Mouse (Mus musculus): ENCODE measurements around the gene Znrf1. TPM values are rescaled to one million over a fixed set of nuclear protein-coding genes. Genes with fewer than 3 reads are reported as not detected.

Znrf1 gene
- polyA plus RNA-seq, 1 experiment from 2014 or later, result 33.8 TPM

DNA sequence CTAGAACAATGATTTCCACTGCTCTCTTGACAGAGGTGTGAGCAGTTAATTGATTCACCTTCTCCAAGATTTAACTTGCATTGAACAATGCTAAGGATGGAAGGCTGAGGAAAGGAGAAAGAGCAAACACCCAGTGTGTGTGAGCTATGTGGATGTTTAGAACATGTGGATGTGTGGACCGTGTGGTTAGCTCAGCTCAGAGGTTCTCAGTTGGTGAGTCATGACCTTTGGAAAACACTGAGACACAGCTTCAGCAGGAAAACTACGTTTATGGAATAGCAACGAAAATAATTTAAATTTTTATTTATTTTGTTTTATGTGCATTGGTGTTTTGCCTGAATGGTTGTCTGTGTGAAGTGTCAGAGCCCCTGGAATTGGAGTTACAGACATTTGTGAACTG, 54.3 kb downstream of the Znrf1 start:
- no peaks in the 10 kb centered on the region for H3K27me3 ChIP-seq (ENCODE audit: control insufficient read depth, insufficient read depth, low read length)
- H3K9me3 ChIP-seq (ENCODE audit: control insufficient read depth, low read length), result no peaks in the 10 kb centered on the region
- no peak overlapping the region for H3K4me2 ChIP-seq (ENCODE audit: low read length)
- WGBS, result 71% methylated on average over 3 of the region's 3 CpGs
- no peak overlapping the region for H3K9ac ChIP-seq (ENCODE audit: low read length)
- no peak overlapping the region for H3K27ac ChIP-seq (replicated peaks in 1 of 2; ENCODE audit: control insufficient read depth in 1 of 2, insufficient read depth in 1 of 2, low read depth in 2 of 2, low read length in 2 of 2)
- H3K4me1 ChIP-seq (ENCODE audit: control insufficient read depth in 2 of 2, insufficient read depth in 2 of 2, low read length in 2 of 2), result peaks cover 14 to 34% of the 10 kb centered on the region in 2 experiments
- no peaks in the 10 kb centered on the region for H3K36me3 ChIP-seq (ENCODE audit: control insufficient read depth, insufficient read depth, low read length)
- no peak for ATAC-seq (ENCODE audit: insufficient number of reproducible peaks, insufficient read depth, low FRiP score, low read depth)
- no peak overlapping the region for H3K4me3 ChIP-seq (ENCODE audit: control insufficient read depth in 1 of 2, insufficient read depth in 1 of 2, low read depth in 1 of 2, low read length in 2 of 2)

DNA sequence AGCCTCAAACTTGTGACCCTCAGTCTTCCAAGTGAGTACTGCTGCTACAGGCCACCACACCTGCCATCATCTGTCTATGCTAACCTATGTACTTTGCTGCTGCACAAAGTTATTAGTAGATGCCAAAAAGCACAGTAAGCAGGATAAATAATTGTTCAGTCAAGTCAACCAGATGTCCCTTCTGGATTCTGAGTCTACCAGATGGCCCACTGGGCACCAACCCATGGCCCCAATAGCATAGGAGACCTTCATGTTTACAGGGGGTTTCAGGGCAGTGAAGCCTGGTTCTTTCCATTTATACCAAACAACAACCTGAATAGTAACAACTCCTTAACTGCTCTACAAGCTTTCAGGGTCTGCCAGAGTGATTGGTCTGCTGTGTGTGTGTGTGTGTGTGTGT, 55.3 kb downstream of the Znrf1 start:
- Histone ChIP-seq H3K27ac (replicated peaks in 1 of 2; ENCODE audit: control insufficient read depth in 1 of 2, insufficient read depth in 1 of 2, low read depth in 2 of 2, low read length in 2 of 2) (no peak overlapping the region), H3K9ac (ENCODE audit: low read length) (no peak overlapping the region), H3K4me2 (ENCODE audit: low read length) (no peak overlapping the region), H3K36me3 (ENCODE audit: control insufficient read depth, insufficient read depth, low read length) (no peaks in the 10 kb centered on the region), H3K27me3 (ENCODE audit: control insufficient read depth, insufficient read depth, low read length) (no peaks in the 10 kb centered on the region), H3K9me3 (ENCODE audit: control insufficient read depth, low read length) (no peaks in the 10 kb centered on the region), H3K4me3 (ENCODE audit: control insufficient read depth in 1 of 2, insufficient read depth in 1 of 2, low read depth in 1 of 2, low read length in 2 of 2) (no peak overlapping the region), H3K4me1 (ENCODE audit: control insufficient read depth in 2 of 2, insufficient read depth in 2 of 2, low read length in 2 of 2) (peaks cover 21 to 44% of the 10 kb centered on the region in 2 experiments)
- no peak for ATAC-seq (ENCODE audit: insufficient number of reproducible peaks, insufficient read depth, low FRiP score, low read depth)

DNA sequence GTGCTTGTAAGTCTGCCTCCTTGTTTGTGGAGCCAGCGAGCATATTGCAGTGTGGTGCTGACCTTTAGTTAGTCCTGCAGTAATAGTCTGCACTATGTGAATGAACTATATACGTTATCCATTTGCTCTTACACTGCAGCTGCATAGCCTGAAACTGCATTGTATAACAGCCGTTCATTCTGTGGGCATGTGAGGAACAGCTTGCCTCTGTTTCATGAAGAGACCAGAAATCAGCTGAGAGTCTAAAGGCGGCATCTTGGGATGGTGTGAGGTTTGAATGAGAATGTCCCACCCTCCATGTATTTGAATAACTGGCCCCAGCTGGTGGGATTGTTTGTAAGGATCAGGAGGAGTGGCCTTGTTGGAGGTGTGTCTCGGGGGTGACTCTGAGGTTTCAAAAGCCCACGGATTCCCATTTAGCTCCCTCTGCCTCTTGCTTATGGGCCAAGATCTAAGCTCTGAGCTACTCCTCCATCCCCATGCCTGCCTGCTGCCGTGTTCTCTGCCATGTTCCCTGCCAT, 56.6 kb downstream of the Znrf1 start:
- WGBS, result 75% methylated on average over 7 of the region's 7 CpGs
- H3K4me1 ChIP-seq (ENCODE audit: control insufficient read depth in 2 of 2, insufficient read depth in 2 of 2, low read length in 2 of 2), result peaks cover 27 to 57% of the 10 kb centered on the region in 2 experiments

DNA sequence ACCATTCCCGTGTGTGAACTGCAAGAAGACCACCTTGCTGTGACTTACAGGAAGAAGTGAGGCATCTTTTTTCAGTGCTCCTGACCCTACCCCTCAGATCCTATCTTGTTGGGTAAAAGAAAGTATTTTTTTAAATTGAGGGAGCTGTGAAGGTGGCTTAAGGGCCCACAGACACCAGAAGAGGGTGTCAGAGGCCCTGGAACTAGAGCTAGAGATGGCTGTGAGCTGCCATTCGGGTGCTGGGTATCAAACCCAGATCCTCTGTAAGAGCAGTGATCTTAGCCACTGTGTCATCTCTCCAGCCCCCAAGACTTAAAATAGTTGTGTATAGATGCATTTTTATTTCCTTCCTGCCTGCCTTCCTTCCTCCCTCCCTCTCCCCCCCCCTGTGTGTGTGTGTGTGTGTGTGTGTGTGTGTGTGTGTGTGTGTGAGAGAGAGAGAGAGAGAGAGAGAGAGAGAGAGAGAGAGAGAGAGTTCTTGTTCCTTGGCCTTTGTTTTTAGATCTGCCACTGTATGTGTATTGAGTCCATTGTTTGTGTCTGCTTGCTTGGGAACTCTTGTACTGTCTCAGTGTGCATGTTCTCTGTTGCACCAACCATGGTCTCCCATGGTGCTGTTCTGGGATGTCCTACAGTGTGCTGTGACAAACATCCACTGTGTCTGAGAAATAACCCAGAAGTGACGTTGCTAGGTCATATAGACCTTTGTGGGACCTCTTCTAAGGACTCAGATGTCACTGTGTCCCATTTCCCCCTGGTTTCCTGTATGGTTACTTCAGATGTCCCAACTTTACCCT, 58.3 kb downstream of the Znrf1 start:
- H3K4me3 ChIP-seq (ENCODE audit: control insufficient read depth in 1 of 2, insufficient read depth in 1 of 2, low read depth in 1 of 2, low read length in 2 of 2), result no peak overlapping the region
- WGBS, result 79% methylated on average over 3 of the region's 3 CpGs
- peaks cover 32 to 72% of the 10 kb centered on the region in 2 experiments for H3K4me1 ChIP-seq (ENCODE audit: control insufficient read depth in 2 of 2, insufficient read depth in 2 of 2, low read length in 2 of 2)
- no peaks in the 10 kb centered on the region for H3K36me3 ChIP-seq (ENCODE audit: control insufficient read depth, insufficient read depth, low read length)
- no peak for ATAC-seq (ENCODE audit: insufficient number of reproducible peaks, insufficient read depth, low FRiP score, low read depth)
- no peak overlapping the region for H3K9ac ChIP-seq (ENCODE audit: low read length)
- no peaks in the 10 kb centered on the region for H3K9me3 ChIP-seq (ENCODE audit: control insufficient read depth, low read length)
- H3K27ac ChIP-seq (replicated peaks in 1 of 2; ENCODE audit: control insufficient read depth in 1 of 2, insufficient read depth in 1 of 2, low read depth in 2 of 2, low read length in 2 of 2), result peak overlapping the region; percentile 24 to 78; a peak in 3 of 4 replicates
- H3K4me2 ChIP-seq (ENCODE audit: low read length), result no peak overlapping the region
- no peaks in the 10 kb centered on the region for H3K27me3 ChIP-seq (ENCODE audit: control insufficient read depth, insufficient read depth, low read length)

More for the DNA sequence above, 56.6 kb downstream of the Znrf1 start:
- no peaks in the 10 kb centered on the region for H3K9me3 ChIP-seq (ENCODE audit: control insufficient read depth, low read length)
- no peak for ATAC-seq (ENCODE audit: insufficient number of reproducible peaks, insufficient read depth, low FRiP score, low read depth)
- H3K4me2 ChIP-seq (ENCODE audit: low read length), result no peak overlapping the region
- no peak overlapping the region for H3K27ac ChIP-seq (replicated peaks in 1 of 2; ENCODE audit: control insufficient read depth in 1 of 2, insufficient read depth in 1 of 2, low read depth in 2 of 2, low read length in 2 of 2)
- no peak overlapping the region for H3K9ac ChIP-seq (ENCODE audit: low read length)
- H3K27me3 ChIP-seq (ENCODE audit: control insufficient read depth, insufficient read depth, low read length), result no peaks in the 10 kb centered on the region
- H3K4me3 ChIP-seq (ENCODE audit: control insufficient read depth in 1 of 2, insufficient read depth in 1 of 2, low read depth in 1 of 2, low read length in 2 of 2), result no peak overlapping the region
- H3K36me3 ChIP-seq (ENCODE audit: control insufficient read depth, insufficient read depth, low read length), result no peaks in the 10 kb centered on the region

DNA sequence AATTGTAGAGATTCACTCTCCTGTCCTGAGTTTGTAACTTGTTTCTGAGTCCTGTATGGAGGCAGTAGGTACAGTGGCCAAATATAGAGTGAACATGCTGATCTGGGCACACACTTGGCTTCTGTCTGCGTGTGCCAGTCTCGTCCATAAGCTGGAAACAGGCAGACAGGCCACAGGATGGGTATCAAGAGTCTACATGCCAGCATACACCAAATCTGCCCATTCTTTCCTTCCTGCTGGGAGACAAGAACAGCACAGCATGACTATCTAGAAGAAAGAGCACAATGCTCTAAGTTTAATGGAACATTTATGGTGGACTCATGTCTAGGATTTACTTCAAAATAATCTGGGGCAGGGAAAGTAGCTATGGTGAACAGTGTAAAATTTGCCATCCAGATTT, 59.1 kb downstream of the Znrf1 start:
- Histone ChIP-seq H3K36me3 (ENCODE audit: control insufficient read depth, insufficient read depth, low read length) (no peaks in the 10 kb centered on the region), H3K4me3 (ENCODE audit: control insufficient read depth in 1 of 2, insufficient read depth in 1 of 2, low read depth in 1 of 2, low read length in 2 of 2) (no peak overlapping the region), H3K27me3 (ENCODE audit: control insufficient read depth, insufficient read depth, low read length) (no peaks in the 10 kb centered on the region), H3K9me3 (ENCODE audit: control insufficient read depth, low read length) (no peaks in the 10 kb centered on the region), H3K4me1 (ENCODE audit: control insufficient read depth in 2 of 2, insufficient read depth in 2 of 2, low read length in 2 of 2) (peaks cover 32 to 79% of the 10 kb centered on the region in 2 experiments), H3K9ac (ENCODE audit: low read length) (0 out of 2 replicates have a peak overlapping the region, but pooled peaks have one; percentile 53), H3K27ac (replicated peaks in 1 of 2; ENCODE audit: control insufficient read depth in 1 of 2, insufficient read depth in 1 of 2, low read depth in 2 of 2, low read length in 2 of 2) (peak overlapping the region; percentile 48 to 78), H3K4me2 (ENCODE audit: low read length) (peak overlapping the region; percentile 62; the same call in 1 of the 2 replicates)
- WGBS, result 67% methylated on average over 2 of the region's 2 CpGs
- no peak for ATAC-seq (ENCODE audit: insufficient number of reproducible peaks, insufficient read depth, low FRiP score, low read depth)

DNA sequence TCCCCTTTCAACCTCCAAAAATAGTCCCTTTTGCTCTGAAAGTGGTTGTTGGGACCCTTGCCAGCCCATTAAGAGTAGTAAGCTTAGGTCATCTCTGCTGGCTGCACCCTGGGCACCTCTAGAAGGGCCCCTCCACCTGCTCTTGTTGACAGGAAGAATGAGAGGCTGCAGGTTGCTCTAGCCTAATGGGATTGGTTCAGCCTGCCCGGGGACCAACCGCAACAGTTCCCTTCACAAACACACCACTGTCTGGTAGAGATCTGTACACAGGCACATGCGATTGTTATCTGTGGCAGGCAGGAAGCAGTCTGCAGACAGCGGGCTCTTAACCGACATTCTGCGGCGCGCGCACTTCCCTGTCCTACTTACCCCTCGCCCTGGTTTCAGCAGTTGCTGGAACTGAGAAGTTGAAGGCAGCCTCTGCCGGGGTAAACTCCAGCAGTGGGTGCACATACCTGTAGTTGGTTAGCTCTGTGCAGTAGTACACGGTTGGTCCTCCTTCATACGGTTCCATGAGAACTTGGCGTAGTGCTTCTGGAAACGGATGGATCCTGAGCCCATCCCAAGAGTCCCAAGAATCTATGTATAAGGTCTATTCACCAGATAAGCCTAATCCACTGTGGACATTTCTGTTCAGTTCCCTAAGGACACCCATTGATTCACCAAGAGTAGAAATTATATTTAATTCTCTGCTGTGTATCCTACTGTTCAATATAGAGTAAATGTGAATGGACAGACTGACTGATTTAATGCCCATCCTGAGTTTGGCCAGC, 60.0 kb downstream of the Znrf1 start:
- Histone ChIP-seq H3K27ac (replicated peaks in 1 of 2; ENCODE audit: control insufficient read depth in 1 of 2, insufficient read depth in 1 of 2, low read depth in 2 of 2, low read length in 2 of 2) (peak overlapping the region; percentile 78 to 82), H3K4me1 (ENCODE audit: control insufficient read depth in 2 of 2, insufficient read depth in 2 of 2, low read length in 2 of 2) (peaks cover 32 to 79% of the 10 kb centered on the region in 2 experiments), H3K9ac (ENCODE audit: low read length) (peak overlapping the region; percentile 53; the same call in 1 of the 2 replicates), H3K27me3 (ENCODE audit: control insufficient read depth, insufficient read depth, low read length) (no peaks in the 10 kb centered on the region), H3K36me3 (ENCODE audit: control insufficient read depth, insufficient read depth, low read length) (no peaks in the 10 kb centered on the region), H3K9me3 (ENCODE audit: control insufficient read depth, low read length) (no peaks in the 10 kb centered on the region), H3K4me3 (ENCODE audit: control insufficient read depth in 1 of 2, insufficient read depth in 1 of 2, low read depth in 1 of 2, low read length in 2 of 2) (peak overlapping the region; percentile 8 to 21; a peak in 3 of 4 replicates), H3K4me2 (ENCODE audit: low read length) (peak overlapping the region; percentile 62)
- 16% methylated on average over 15 of the region's 15 CpGs for WGBS
- ATAC-seq (ENCODE audit: insufficient number of reproducible peaks, insufficient read depth, low FRiP score, low read depth), result peak; percentile 73

DNA sequence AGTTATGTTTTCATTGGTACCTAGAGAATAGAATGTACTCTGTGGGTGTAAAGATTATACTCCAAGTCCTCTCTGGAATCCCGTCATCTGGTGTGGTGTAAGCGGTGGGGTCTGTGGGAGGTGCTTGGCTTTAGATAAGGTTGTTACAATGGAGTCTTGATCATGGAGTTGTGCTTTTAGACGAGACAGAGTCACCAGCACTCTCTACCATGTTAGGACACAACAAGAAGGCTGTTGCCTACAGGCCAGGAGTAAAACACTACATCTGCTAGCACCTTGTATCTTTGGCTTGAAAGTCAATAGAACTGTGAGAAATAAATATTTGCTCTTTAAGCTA, 60.6 kb downstream of the Znrf1 start:
- 7% methylated on average over 3 of the region's 3 CpGs for WGBS
- peak overlapping the region; percentile 1; the same call in 1 of the 2 replicates for H3K9ac ChIP-seq (ENCODE audit: low read length)

More for the DNA sequence above, 60.6 kb downstream of the Znrf1 start:
- peak overlapping the region; percentile 74 to 78 for H3K27ac ChIP-seq (replicated peaks in 1 of 2; ENCODE audit: control insufficient read depth in 1 of 2, insufficient read depth in 1 of 2, low read depth in 2 of 2, low read length in 2 of 2)
- no peak overlapping the region for H3K4me3 ChIP-seq (ENCODE audit: control insufficient read depth in 1 of 2, insufficient read depth in 1 of 2, low read depth in 1 of 2, low read length in 2 of 2)
- peak overlapping the region; percentile 62 for H3K4me2 ChIP-seq (ENCODE audit: low read length)
- peaks cover 32 to 79% of the 10 kb centered on the region in 2 experiments for H3K4me1 ChIP-seq (ENCODE audit: control insufficient read depth in 2 of 2, insufficient read depth in 2 of 2, low read length in 2 of 2)
- H3K27me3 ChIP-seq (ENCODE audit: control insufficient read depth, insufficient read depth, low read length), result no peaks in the 10 kb centered on the region
- no peaks in the 10 kb centered on the region for H3K9me3 ChIP-seq (ENCODE audit: control insufficient read depth, low read length)
- ATAC-seq (ENCODE audit: insufficient number of reproducible peaks, insufficient read depth, low FRiP score, low read depth), result no peak
- no peaks in the 10 kb centered on the region for H3K36me3 ChIP-seq (ENCODE audit: control insufficient read depth, insufficient read depth, low read length)
